Mouse (Mus musculus): ENCODE measurements around the gene Angptl3. TPM values are rescaled to one million over a fixed set of nuclear protein-coding genes. Genes with fewer than 3 reads are reported as not detected.

Angptl3 gene
- polyA plus RNA-seq, 1 experiment: 0.18 TPM

DNA sequence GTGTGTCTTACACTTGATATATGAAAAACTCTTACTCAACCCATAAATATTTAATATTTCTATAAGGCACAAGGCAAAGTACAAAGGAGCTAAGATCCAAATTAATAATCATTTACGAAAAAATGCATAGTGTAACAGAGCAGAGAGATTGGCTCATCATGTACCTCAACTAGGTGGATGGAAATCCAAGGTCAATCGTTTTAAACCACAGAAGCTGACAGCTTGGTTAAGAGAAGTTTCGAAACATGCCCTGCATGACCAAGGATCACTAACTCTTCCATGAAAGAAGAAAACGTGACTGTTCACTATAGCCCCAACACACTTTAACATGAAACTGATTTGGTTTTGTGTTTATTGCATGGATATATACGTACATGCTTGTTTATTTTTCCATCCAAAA lies 2.4 kb upstream of the Angptl3 start:
- no peak for TF ChIP-seq CTCF (IDR thresholded peaks at IDR 0.05; ENCODE audit: borderline replicate concordance, control insufficient read depth, extremely low read depth, insufficient read depth, low read length, poor library complexity)
- TF ChIP-seq POLR2A (IDR thresholded peaks at IDR 0.05; ENCODE audit: control insufficient read depth, extremely low read depth, insufficient read depth, low read length, poor library complexity): no peak
- no peaks in the 10 kb centered on the region for H3K4me1 ChIP-seq (replicated peaks; ENCODE audit: control insufficient read depth, insufficient read depth, low read length)
- H3K27me3 ChIP-seq (ENCODE audit: control insufficient read depth, insufficient read depth, low read length): no peaks in the 10 kb centered on the region
- no peak for DNase-seq
- H3K27ac ChIP-seq (ENCODE audit: control insufficient read depth, insufficient read depth, low read length): no peak overlapping the region
- H3K4me3 ChIP-seq (ENCODE audit: control insufficient read depth, insufficient read depth, low read length): no peak overlapping the region
- WGBS: 91% methylated on average over 5 of the region's 5 CpGs
- no peaks in the 10 kb centered on the region for H3K36me3 ChIP-seq (ENCODE audit: control insufficient read depth, insufficient read depth, low read length)

DNA sequence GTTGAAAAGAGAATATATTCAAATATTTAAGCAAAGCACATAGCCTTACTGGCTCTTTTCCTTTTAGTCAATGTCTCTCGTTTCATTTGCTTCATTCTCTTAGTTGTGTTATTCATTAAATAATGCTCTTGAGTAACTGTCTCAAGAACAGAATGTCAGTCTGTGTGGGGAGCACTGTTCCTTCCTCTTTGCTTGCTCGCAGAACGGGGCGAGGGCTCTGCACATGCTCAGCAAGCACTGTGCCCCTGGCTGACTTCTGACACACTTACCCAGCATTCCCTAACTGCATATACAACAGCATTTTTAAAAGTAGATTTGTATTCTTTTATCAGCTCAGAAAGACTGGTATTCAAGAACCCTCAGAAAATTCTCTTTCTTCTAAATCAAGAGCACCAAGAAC lies 2.2 kb downstream of the Angptl3 start:
- H3K27ac ChIP-seq (ENCODE audit: control insufficient read depth, insufficient read depth, low read length): no peak overlapping the region
- no peak overlapping the region for H3K4me3 ChIP-seq (ENCODE audit: control insufficient read depth, insufficient read depth, low read length)
- H3K27me3 ChIP-seq (ENCODE audit: control insufficient read depth, insufficient read depth, low read length): no peaks in the 10 kb centered on the region
- TF ChIP-seq CTCF (IDR thresholded peaks at IDR 0.05; ENCODE audit: borderline replicate concordance, control insufficient read depth, extremely low read depth, insufficient read depth, low read length, poor library complexity): no peak
- TF ChIP-seq POLR2A (IDR thresholded peaks at IDR 0.05; ENCODE audit: control insufficient read depth, extremely low read depth, insufficient read depth, low read length, poor library complexity): no peak
- no peaks in the 10 kb centered on the region for H3K4me1 ChIP-seq (replicated peaks; ENCODE audit: control insufficient read depth, insufficient read depth, low read length)
- H3K36me3 ChIP-seq (ENCODE audit: control insufficient read depth, insufficient read depth, low read length): no peaks in the 10 kb centered on the region
- WGBS: 10% methylated on average over 4 of the region's 4 CpGs
- DNase-seq: no peak

DNA sequence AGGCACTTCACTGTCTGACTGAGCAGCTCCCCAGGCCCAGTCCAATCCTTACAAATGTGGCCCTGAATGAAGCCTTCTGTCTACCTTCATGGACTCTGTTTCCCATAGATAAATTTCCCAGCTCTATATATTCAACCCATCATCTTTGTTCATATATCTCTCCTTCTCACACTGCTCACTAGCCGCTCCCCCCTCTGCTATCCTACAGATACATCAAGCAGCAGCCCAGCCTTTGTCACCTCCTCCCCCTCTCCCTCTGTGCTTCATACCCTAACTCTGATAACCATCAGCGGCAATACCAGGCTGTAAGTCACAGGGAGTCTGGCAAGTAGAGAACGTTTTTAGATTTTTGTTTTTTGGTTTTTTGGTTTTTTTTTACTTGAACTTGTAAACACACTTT lies 14.1 kb downstream of the Angptl3 start:
- H3K27ac ChIP-seq (ENCODE audit: control insufficient read depth, insufficient read depth, low read length): no peak overlapping the region
- DNase-seq: no peak
- H3K4me3 ChIP-seq (ENCODE audit: control insufficient read depth, insufficient read depth, low read length): no peak overlapping the region
- H3K4me1 ChIP-seq (replicated peaks; ENCODE audit: control insufficient read depth, insufficient read depth, low read length): no peaks in the 10 kb centered on the region
- H3K27me3 ChIP-seq (ENCODE audit: control insufficient read depth, insufficient read depth, low read length): no peaks in the 10 kb centered on the region
- TF ChIP-seq CTCF (IDR thresholded peaks at IDR 0.05; ENCODE audit: borderline replicate concordance, control insufficient read depth, extremely low read depth, insufficient read depth, low read length, poor library complexity): no peak
- no peak for TF ChIP-seq POLR2A (IDR thresholded peaks at IDR 0.05; ENCODE audit: control insufficient read depth, extremely low read depth, insufficient read depth, low read length, poor library complexity)
- no peaks in the 10 kb centered on the region for H3K36me3 ChIP-seq (ENCODE audit: control insufficient read depth, insufficient read depth, low read length)
- 88% methylated on average over 3 of the region's 3 CpGs for WGBS

DNA sequence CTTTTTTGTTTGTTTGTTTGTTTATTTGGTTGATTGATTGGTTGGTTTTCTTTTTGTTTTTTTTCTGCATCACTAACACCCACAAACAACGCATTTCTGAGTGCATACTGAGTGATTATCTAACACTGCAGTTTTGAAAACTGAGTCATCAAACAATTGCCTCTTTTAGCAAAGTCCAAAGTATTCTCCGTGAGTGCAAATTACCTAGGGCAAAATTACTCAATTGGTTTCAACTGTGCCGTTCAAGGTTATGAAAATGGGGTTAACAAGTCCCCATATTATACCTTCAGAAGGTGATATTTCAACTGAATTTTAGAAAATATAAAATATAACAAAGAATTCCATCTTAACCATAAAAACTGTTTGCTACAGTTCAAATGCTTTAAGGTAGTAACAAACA lies 15.7 kb downstream of the Angptl3 start:
- no peaks in the 10 kb centered on the region for H3K36me3 ChIP-seq (ENCODE audit: control insufficient read depth, insufficient read depth, low read length)
- H3K27ac ChIP-seq (ENCODE audit: control insufficient read depth, insufficient read depth, low read length): no peak overlapping the region
- H3K4me3 ChIP-seq (ENCODE audit: control insufficient read depth, insufficient read depth, low read length): no peak overlapping the region
- TF ChIP-seq POLR2A (IDR thresholded peaks at IDR 0.05; ENCODE audit: control insufficient read depth, extremely low read depth, insufficient read depth, low read length, poor library complexity): no peak
- TF ChIP-seq CTCF (IDR thresholded peaks at IDR 0.05; ENCODE audit: borderline replicate concordance, control insufficient read depth, extremely low read depth, insufficient read depth, low read length, poor library complexity): no peak
- H3K27me3 ChIP-seq (ENCODE audit: control insufficient read depth, insufficient read depth, low read length): no peaks in the 10 kb centered on the region
- DNase-seq: no peak
- H3K4me1 ChIP-seq (replicated peaks; ENCODE audit: control insufficient read depth, insufficient read depth, low read length): no peaks in the 10 kb centered on the region
- WGBS: 95% methylated on average over 3 of the region's 3 CpGs

DNA sequence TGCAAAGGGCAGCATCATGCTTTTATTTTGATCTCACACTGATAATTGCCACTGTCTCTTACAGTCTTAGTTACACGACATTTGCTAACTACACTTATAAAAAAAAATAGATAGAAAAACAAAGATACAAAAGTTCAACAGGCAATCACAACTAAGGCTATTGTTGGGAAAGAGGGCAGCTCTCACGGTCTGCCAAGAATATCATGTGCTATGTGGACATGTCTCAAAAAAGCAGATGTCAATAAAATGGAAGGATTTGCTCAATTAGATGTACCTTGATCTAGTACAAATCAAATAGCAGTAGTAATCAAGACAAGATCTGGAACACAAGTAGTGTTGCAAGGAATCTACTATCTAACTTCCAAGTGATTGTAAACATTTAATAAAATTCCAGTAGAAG lies 17.8 kb downstream of the Angptl3 start:
- WGBS: 92% methylated on average over 2 of the region's 2 CpGs
- Histone ChIP-seq H3K36me3 (ENCODE audit: control insufficient read depth, insufficient read depth, low read length) (no peaks in the 10 kb centered on the region), H3K27ac (ENCODE audit: control insufficient read depth, insufficient read depth, low read length) (no peak overlapping the region), H3K4me3 (ENCODE audit: control insufficient read depth, insufficient read depth, low read length) (no peak overlapping the region), H3K27me3 (ENCODE audit: control insufficient read depth, insufficient read depth, low read length) (no peaks in the 10 kb centered on the region), H3K4me1 (replicated peaks; ENCODE audit: control insufficient read depth, insufficient read depth, low read length) (no peaks in the 10 kb centered on the region)
- TF ChIP-seq CTCF (IDR thresholded peaks at IDR 0.05; ENCODE audit: borderline replicate concordance, control insufficient read depth, extremely low read depth, insufficient read depth, low read length, poor library complexity): no peak
- no peak for TF ChIP-seq POLR2A (IDR thresholded peaks at IDR 0.05; ENCODE audit: control insufficient read depth, extremely low read depth, insufficient read depth, low read length, poor library complexity)
- no peak for DNase-seq

DNA sequence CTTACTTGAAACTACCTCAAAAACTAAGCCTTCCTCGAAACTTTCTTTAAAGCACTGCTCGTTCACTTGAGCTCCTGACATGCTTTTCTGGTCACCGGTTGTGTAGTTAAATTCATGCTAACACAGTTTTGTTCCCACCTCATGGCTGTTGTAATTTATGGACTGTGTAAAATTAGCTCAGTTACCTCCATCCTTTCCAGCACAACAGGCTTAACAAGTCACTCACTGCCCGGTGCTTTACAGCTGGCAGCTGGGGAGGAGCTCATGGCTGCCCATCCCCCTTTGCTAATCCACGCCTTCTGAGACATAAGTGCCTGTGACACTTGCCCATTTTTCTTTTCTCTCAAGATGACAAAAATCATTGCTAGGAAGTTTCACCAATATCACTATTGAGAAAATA lies 33.8 kb downstream of the Angptl3 start:
- no peak overlapping the region for H3K27ac ChIP-seq (ENCODE audit: control insufficient read depth, insufficient read depth, low read length)
- H3K27me3 ChIP-seq (ENCODE audit: control insufficient read depth, insufficient read depth, low read length): no peaks in the 10 kb centered on the region
- TF ChIP-seq CTCF (IDR thresholded peaks at IDR 0.05; ENCODE audit: borderline replicate concordance, control insufficient read depth, extremely low read depth, insufficient read depth, low read length, poor library complexity) (no peak), POLR2A (IDR thresholded peaks at IDR 0.05; ENCODE audit: control insufficient read depth, extremely low read depth, insufficient read depth, low read length, poor library complexity) (no peak)
- WGBS: 91% methylated on average over 5 of the region's 5 CpGs
- no peak overlapping the region for H3K4me3 ChIP-seq (ENCODE audit: control insufficient read depth, insufficient read depth, low read length)
- DNase-seq: no peak
- H3K36me3 ChIP-seq (ENCODE audit: control insufficient read depth, insufficient read depth, low read length): no peaks in the 10 kb centered on the region
- no peaks in the 10 kb centered on the region for H3K4me1 ChIP-seq (replicated peaks; ENCODE audit: control insufficient read depth, insufficient read depth, low read length)

DNA sequence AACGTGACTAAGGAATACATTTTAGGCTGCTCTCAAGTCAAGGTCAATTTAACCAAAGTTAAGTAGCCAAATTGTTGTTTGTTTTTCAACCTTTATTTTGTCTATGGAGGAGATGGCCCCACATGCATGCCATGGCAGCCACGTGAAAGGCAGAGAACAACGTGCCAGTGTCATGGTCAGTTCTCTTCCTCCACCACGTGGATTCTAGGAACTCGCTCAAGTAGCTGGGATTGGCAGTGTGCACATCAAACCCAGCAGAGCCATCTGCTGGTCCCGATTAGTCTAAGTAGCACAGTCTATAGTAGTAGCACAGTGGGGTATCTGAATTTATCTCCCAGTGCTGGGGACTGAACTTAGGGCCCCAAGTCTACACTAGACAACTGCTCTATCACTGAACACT lies 38.1 kb downstream of the Angptl3 start:
- WGBS: 89% methylated on average over 6 of the region's 6 CpGs

More for the DNA sequence above, 38.1 kb downstream of the Angptl3 start:
- no peak overlapping the region for H3K4me3 ChIP-seq (ENCODE audit: control insufficient read depth, insufficient read depth, low read length)
- TF ChIP-seq POLR2A (IDR thresholded peaks at IDR 0.05; ENCODE audit: control insufficient read depth, extremely low read depth, insufficient read depth, low read length, poor library complexity) (no peak), CTCF (IDR thresholded peaks at IDR 0.05; ENCODE audit: borderline replicate concordance, control insufficient read depth, extremely low read depth, insufficient read depth, low read length, poor library complexity) (no peak)
- H3K27ac ChIP-seq (ENCODE audit: control insufficient read depth, insufficient read depth, low read length): no peak overlapping the region
- no peaks in the 10 kb centered on the region for H3K27me3 ChIP-seq (ENCODE audit: control insufficient read depth, insufficient read depth, low read length)
- DNase-seq: no peak
- H3K4me1 ChIP-seq (replicated peaks; ENCODE audit: control insufficient read depth, insufficient read depth, low read length): no peaks in the 10 kb centered on the region
- no peaks in the 10 kb centered on the region for H3K36me3 ChIP-seq (ENCODE audit: control insufficient read depth, insufficient read depth, low read length)
